In genomic region chr7:27167475-27168094, GRCm38 (mm10) we compare ENCODE assay signal across 8 mouse cellular contexts. TPM values are rescaled to one million over a fixed set of nuclear protein-coding genes. Genes with fewer than 3 reads are reported as not detected.
A peak's percentile ranks its signal among the peaks of the same experiment; 100 is the strongest.
DNase-seq lines count a peak whose midpoint lies in the region; ATAC-seq and TF ChIP-seq lines count a peak whose summit lies in the region.

No protein-coding gene starts in this region.

- DNase-seq in kidney, adult 9 months, result no peak
- no peak for DNase-seq in embryonic facial prominence, embryonic 14.5 days (ENCODE audit: low spot score)
- no peak for DNase-seq in frontal cortex, adult 2 months (ENCODE audit: extremely low spot score in 1 of 2, low spot score in 1 of 2)
- DNase-seq in Muller cell, postnatal 12 days (ENCODE audit: inconsistent ontology term), result no peak
- DNase-seq in cerebellum, postnatal 36 days, result no peak

- no peak overlapping the region for H3ac ChIP-seq in myocyte (ENCODE audit: control insufficient read depth, insufficient read length)

- peaks cover 31% of the 10 kb centered on the region for H3K36me3 ChIP-seq in kidney, embryonic 16.5 days (ENCODE audit: insufficient read depth, low read length)
- peaks cover 43% of the 10 kb centered on the region for H3K36me3 ChIP-seq in embryonic facial prominence, embryonic 14.5 days (ENCODE audit: control insufficient read depth, insufficient read depth, low read length)
- peaks cover 5% of the 10 kb centered on the region; the same call in 1 of the 2 replicates for H3K36me3 ChIP-seq in intestine, embryonic 15.5 days
- H3K36me3 ChIP-seq in myocyte (ENCODE audit: control insufficient read depth, insufficient read depth), result no peaks in the 10 kb centered on the region

- H3K4me1 ChIP-seq in kidney, embryonic 16.5 days (ENCODE audit: insufficient read depth, low read length), result peaks cover 35% of the 10 kb centered on the region
- peaks cover 19% of the 10 kb centered on the region for H3K4me1 ChIP-seq in embryonic facial prominence, embryonic 14.5 days (ENCODE audit: control insufficient read depth, insufficient read depth, low read length)
- H3K4me1 ChIP-seq in intestine, embryonic 15.5 days (replicated peaks), result peaks cover 35% of the 10 kb centered on the region

- ATAC-seq in kidney, embryonic 16.5 days (ENCODE audit: low FRiP score, low TSS enrichment), result no peak
- ATAC-seq in embryonic facial prominence, embryonic 14.5 days (ENCODE audit: low read depth), result no peak
- ATAC-seq in intestine, embryonic 15.5 days, result no peak

- 73% methylated on average over 11 of the region's 11 CpGs for WGBS in kidney, embryonic 16.5 days
- 71% methylated on average over 11 of the region's 11 CpGs for WGBS in embryonic facial prominence, embryonic 14.5 days
- 71% methylated on average over 11 of the region's 11 CpGs for WGBS in intestine, embryonic 15.5 days

- peak overlapping the region; percentile 94 for H3K9ac ChIP-seq in kidney, embryonic 16.5 days (replicated peaks; ENCODE audit: low read length)
- peak overlapping the region; percentile 90 for H3K9ac ChIP-seq in embryonic facial prominence, embryonic 14.5 days (ENCODE audit: low read depth, low read length)
- peak overlapping the region; percentile 46; the same call in 1 of the 2 replicates for H3K9ac ChIP-seq in intestine, embryonic 15.5 days

- H3K9me3 ChIP-seq in kidney, embryonic 16.5 days (ENCODE audit: low read length), result no peaks in the 10 kb centered on the region
- no peaks in the 10 kb centered on the region for H3K9me3 ChIP-seq in embryonic facial prominence, embryonic 14.5 days (ENCODE audit: control insufficient read depth, low read length)
- no peaks in the 10 kb centered on the region for H3K9me3 ChIP-seq in intestine, embryonic 15.5 days

- peaks cover 12% of the 10 kb centered on the region for H3K79me2 ChIP-seq in myocyte (ENCODE audit: control insufficient read depth, insufficient read depth)

- peak overlapping the region; percentile 76 for H3K4me3 ChIP-seq in kidney, embryonic 16.5 days (ENCODE audit: low read length)
- peak overlapping the region; percentile 69 for H3K4me3 ChIP-seq in embryonic facial prominence, embryonic 14.5 days (ENCODE audit: low read depth, low read length)
- H3K4me3 ChIP-seq in intestine, embryonic 15.5 days (replicated peaks), result peak overlapping the region; percentile 72
- peak overlapping the region; percentile 74 for H3K4me3 ChIP-seq in myocyte

- H3K27me3 ChIP-seq in kidney, embryonic 16.5 days (ENCODE audit: insufficient read depth, low read length), result no peaks in the 10 kb centered on the region
- no peaks in the 10 kb centered on the region for H3K27me3 ChIP-seq in embryonic facial prominence, embryonic 14.5 days (replicated peaks; ENCODE audit: control insufficient read depth, insufficient read depth, low read length)
- no peaks in the 10 kb centered on the region for H3K27me3 ChIP-seq in intestine, embryonic 15.5 days (replicated peaks)
- H3K27me3 ChIP-seq in myocyte (ENCODE audit: control insufficient read depth, insufficient read depth, insufficient read length), result no peaks in the 10 kb centered on the region

- H3K4me2 ChIP-seq in kidney, embryonic 16.5 days (replicated peaks; ENCODE audit: low read depth, low read length), result peak overlapping the region; percentile 80
- peak overlapping the region; percentile 69 for H3K4me2 ChIP-seq in embryonic facial prominence, embryonic 14.5 days (ENCODE audit: low read depth, low read length)
- peak overlapping the region; percentile 74 for H3K4me2 ChIP-seq in intestine, embryonic 15.5 days (replicated peaks)
- H3K4me2 ChIP-seq in myocyte (ENCODE audit: low read depth), result peak overlapping the region; percentile 99

- TF ChIP-seq POLR2A in myocyte (IDR thresholded peaks at IDR 0.05; ENCODE audit: insufficient read length, low read depth), result no peak

- H3K27ac ChIP-seq in kidney, embryonic 16.5 days (ENCODE audit: low read length), result peak overlapping the region; percentile 99
- H3K27ac ChIP-seq in embryonic facial prominence, embryonic 14.5 days (replicated peaks; ENCODE audit: low read depth, low read length), result peak overlapping the region; percentile 97
- peak overlapping the region; percentile 98 for H3K27ac ChIP-seq in intestine, embryonic 15.5 days

TF ChIP-seq in myocyte, 11 proteins besides CTCF, POLR2A, EP300 and RAD21:
- TF ChIP-seq CEBPB (IDR thresholded peaks at IDR 0.05; ENCODE audit: insufficient read depth, poor library complexity, severe bottlenecking), result no peak

RNA-seq across cellular contexts. Expression of gene Egln2, which starts 1.0 kb away (rescaled TPM):
- 75.4 and 76.9 TPM in 2 replicates for polyA plus RNA-seq in kidney, embryonic 16.5 days (2015; fragmentation: Nextera tagmentation; extraction: Ambion mirVana)
- polyA plus RNA-seq in embryonic facial prominence, embryonic 14.5 days (2014; fragmentation: Nextera tagmentation; extraction: Ambion mirVana), result 41.1 and 47.1 TPM in 2 replicates
- polyA plus RNA-seq in intestine, embryonic 15.5 days (2015; fragmentation: Nextera tagmentation; extraction: Ambion mirVana), result 68.1 and 73.0 TPM in 2 replicates
- 61.4 TPM for polyA plus RNA-seq in myocyte (2012; fragmentation: generic; extraction: Trizol)
- 96.1 and 102 TPM in 2 replicates for polyA plus RNA-seq in frontal cortex, adult 2 months (2012; rRNA removed)

RNA-seq across cellular contexts. Expression of gene Rab4b, which starts 11.1 kb away (rescaled TPM):
- polyA plus RNA-seq in kidney, embryonic 16.5 days (2015; fragmentation: Nextera tagmentation; extraction: Ambion mirVana), result 65.7 and 67.9 TPM in 2 replicates
- 58.2 and 59.2 TPM in 2 replicates for polyA plus RNA-seq in embryonic facial prominence, embryonic 14.5 days (2014; fragmentation: Nextera tagmentation; extraction: Ambion mirVana)
- 65.4 and 66.3 TPM in 2 replicates for polyA plus RNA-seq in intestine, embryonic 15.5 days (2015; fragmentation: Nextera tagmentation; extraction: Ambion mirVana)
- 56.3 TPM for polyA plus RNA-seq in myocyte (2012; fragmentation: generic; extraction: Trizol)
- polyA plus RNA-seq in frontal cortex, adult 2 months (2012; rRNA removed), result 124 and 128 TPM in 2 replicates

RNA-seq across cellular contexts. Expression of gene Gm21983, which starts 13.3 kb away (rescaled TPM):
- polyA plus RNA-seq in kidney, embryonic 16.5 days (2015; fragmentation: Nextera tagmentation; extraction: Ambion mirVana), result not detected in 2 replicates
- polyA plus RNA-seq in embryonic facial prominence, embryonic 14.5 days (2014; fragmentation: Nextera tagmentation; extraction: Ambion mirVana), result 0.52 TPM in 1 of 2 replicates, not detected in the other
- not detected in 2 replicates for polyA plus RNA-seq in intestine, embryonic 15.5 days (2015; fragmentation: Nextera tagmentation; extraction: Ambion mirVana)
- polyA plus RNA-seq in myocyte (2012; fragmentation: generic; extraction: Trizol), result not detected
- 0.18 and 0.29 TPM in 2 replicates for polyA plus RNA-seq in frontal cortex, adult 2 months (2012; rRNA removed)

RNA-seq across cellular contexts. Expression of gene Mia, which starts 13.4 kb away (rescaled TPM):
- 18.5 and 22.3 TPM in 2 replicates for polyA plus RNA-seq in kidney, embryonic 16.5 days (2015; fragmentation: Nextera tagmentation; extraction: Ambion mirVana)
- 102 and 115 TPM in 2 replicates for polyA plus RNA-seq in embryonic facial prominence, embryonic 14.5 days (2014; fragmentation: Nextera tagmentation; extraction: Ambion mirVana)
- polyA plus RNA-seq in intestine, embryonic 15.5 days (2015; fragmentation: Nextera tagmentation; extraction: Ambion mirVana), result 6.4 and 9.4 TPM in 2 replicates
- polyA plus RNA-seq in myocyte (2012; fragmentation: generic; extraction: Trizol), result 0.13 TPM
- 4.4 TPM in 2 replicates for polyA plus RNA-seq in frontal cortex, adult 2 months (2012; rRNA removed)

RNA-seq across cellular contexts. Expression of gene Cyp2t4, which starts 14.1 kb away (rescaled TPM):
- 0.10 and 0.24 TPM in 2 replicates for polyA plus RNA-seq in kidney, embryonic 16.5 days (2015; fragmentation: Nextera tagmentation; extraction: Ambion mirVana)
- polyA plus RNA-seq in embryonic facial prominence, embryonic 14.5 days (2014; fragmentation: Nextera tagmentation; extraction: Ambion mirVana), result 0.26 and 1.0 TPM in 2 replicates
- polyA plus RNA-seq in intestine, embryonic 15.5 days (2015; fragmentation: Nextera tagmentation; extraction: Ambion mirVana), result 0.09 and 0.16 TPM in 2 replicates
- 0.02 TPM for polyA plus RNA-seq in myocyte (2012; fragmentation: generic; extraction: Trizol)
- polyA plus RNA-seq in frontal cortex, adult 2 months (2012; rRNA removed), result not detected in 2 replicates
